Mouse (Mus musculus) midbrain, postnatal 0 days (tissue): ENCODE measurements around the gene Nyap1. TPM values are rescaled to one million over a fixed set of nuclear protein-coding genes. Genes with fewer than 3 reads are reported as not detected.

ENCODE experiments used
- ATAC-seq: fragments of 200-750 bp; cut with Nextera tagmentation; 2 replicates; pipeline ENCODE4 v1.8.0; 2017; ENCODE audit warnings: moderate number of reproducible peaks, mild to moderate bottlenecking, moderate TSS enrichment, moderate library complexity; ENCODE audit not compliant: low FRiP score
- DNase-seq: peaks from one replicate; pipeline ENCODE4 v3.0.0-alpha.2; 2015; ENCODE audit warnings: low spot score
- H3K27ac ChIP-seq: fragments of 300-500 bp; sonication (generic); 2 replicates; pipeline ENCODE4 v1.5.1; 2014; ENCODE audit warnings: low read depth, mild to moderate bottlenecking, low read length, mixed read lengths
- H3K27me3 ChIP-seq: fragments of 300-500 bp; sonication (generic); 2 replicates; pipeline ENCODE4 v1.6.1; 2014; ENCODE audit warnings: low read length, control low read depth, mixed read lengths; ENCODE audit not compliant: insufficient read depth
- H3K36me3 ChIP-seq: fragments of 300-500 bp; sonication (generic); 2 replicates; pipeline ENCODE4 v1.6.1; 2014; ENCODE audit warnings: low read length, control low read depth, mixed read lengths; ENCODE audit not compliant: insufficient read depth
- H3K4me1 ChIP-seq: fragments of 300-500 bp; sonication (generic); 2 replicates; pipeline ENCODE4 v1.6.1; 2014; ENCODE audit warnings: mild to moderate bottlenecking, control low read depth, antibody characterized with exemption, low read length, mixed read lengths; ENCODE audit not compliant: insufficient read depth
- H3K4me2 ChIP-seq: fragments of 300-500 bp; sonication (generic); 2 replicates; pipeline ENCODE4 v1.6.1; 2014; ENCODE audit warnings: low read depth, mild to moderate bottlenecking, low read length, mixed read lengths; ENCODE audit not compliant: poor library complexity, severe bottlenecking
- H3K4me3 ChIP-seq: fragments of 300-500 bp; sonication (generic); 2 replicates; pipeline ENCODE4 v1.5.1; 2014; ENCODE audit warnings: low read depth, mild to moderate bottlenecking, low read length, moderate library complexity
- H3K9ac ChIP-seq: fragments of 300-500 bp; sonication (generic); replicated peaks from 2 replicates; pipeline ENCODE4 v1.6.1; 2014; ENCODE audit warnings: mild to moderate bottlenecking, low read length, moderate library complexity, mixed read lengths; ENCODE audit not compliant: poor library complexity, severe bottlenecking
- H3K9me3 ChIP-seq: fragments of 300-500 bp; sonication (generic); 2 replicates; pipeline ENCODE4 v1.6.1; 2016; ENCODE audit warnings: low read length, control low read depth
- CTCF ChIP-seq: IDR thresholded peaks from 2 replicates; pipeline ENCODE4 v1.5.1; 2016; ENCODE audit warnings: antibody characterized with exemption, mild to moderate bottlenecking
- WGBS: fragments of 180-500 bp; shearing (Covaris S2); extraction: QIAGEN DNeasy Blood & Tissue Kit; methylation state at CpG from one replicate; pipeline ENCODE4 v1.1.7; 2014; 5-methylcytosine and 5-hydroxymethylcytosine counted together
- polyA plus RNA-seq: library from polyadenylated mRNA; unstranded; fragments of >200 nt; fragmentation: Nextera tagmentation; extraction: Ambion mirVana; gene quantifications from 2 replicates; pipeline ENCODE4 v1.2.1, GENCODE M21; 2015
- total RNA-seq: library from RNA; depleted of rRNA; stranded (reverse); fragments of >200 nt; gene quantifications from 2 replicates; pipeline ENCODE4 v1.2.3, GENCODE M21; 2014

Gene Nyap1
- total and polyA plus RNA-seq, 2 experiments from 2014 or later, result 50.1 to 261 TPM

DNA sequence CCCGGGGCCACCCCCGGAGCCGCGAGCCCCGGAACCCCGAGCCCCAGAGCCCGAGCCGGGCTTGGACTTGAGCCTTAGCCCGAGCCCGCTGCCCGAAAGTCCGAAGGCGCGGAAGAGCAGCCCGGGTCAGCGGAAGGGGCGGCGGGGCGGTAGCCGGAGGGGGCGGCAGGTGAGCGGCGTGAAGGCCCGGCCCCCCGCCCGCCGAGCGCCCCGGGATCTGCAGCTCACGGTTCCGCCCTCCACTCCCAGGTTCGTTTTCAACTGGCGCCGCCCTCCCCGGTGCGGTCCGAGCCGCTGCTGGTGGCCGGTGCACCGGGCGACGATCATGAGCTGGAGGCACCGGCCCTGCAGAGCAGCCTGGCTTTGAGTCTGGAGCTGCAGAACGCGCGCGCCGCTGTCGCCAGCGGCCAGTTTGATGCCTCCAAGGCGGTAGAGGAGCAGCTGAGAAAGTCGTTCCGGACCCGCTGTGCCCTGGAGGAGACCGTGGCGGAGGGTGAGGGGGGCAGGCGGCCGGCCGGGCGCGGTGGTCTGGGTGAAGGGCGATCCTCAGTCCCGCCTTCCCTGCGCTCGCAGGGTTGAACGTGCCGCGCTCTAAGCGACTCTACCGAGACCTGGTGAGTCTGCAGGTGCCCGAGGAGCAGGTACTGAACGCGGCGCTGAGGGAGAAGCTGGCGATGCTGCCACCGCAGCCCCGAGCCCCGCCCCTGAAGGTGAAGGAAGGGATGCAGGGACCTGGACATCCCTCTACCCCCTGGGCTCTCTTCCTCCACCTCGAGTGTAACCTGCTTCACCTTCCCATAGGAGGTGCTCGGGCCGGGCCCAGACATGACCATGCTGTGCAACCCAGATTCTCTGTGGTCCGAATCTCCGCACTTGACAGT is 37.9 kb upstream of the Nyap1 start:
- H3K27ac ChIP-seq, result peak overlapping the region; percentile 94
- peak overlapping the region; percentile 84 for H3K4me2 ChIP-seq
- H3K4me3 ChIP-seq, result peak overlapping the region; percentile 95
- H3K27me3 ChIP-seq, result no peaks in the 10 kb centered on the region
- H3K9me3 ChIP-seq, result no peaks in the 10 kb centered on the region
- peaks cover 29% of the 10 kb centered on the region for H3K36me3 ChIP-seq
- ATAC-seq (peak; percentile 20), DNase-seq (no peak)
- TF ChIP-seq CTCF, result 0 out of 2 replicates have a peak, but pooled peaks have one; percentile 1
- H3K9ac ChIP-seq, result peak overlapping the region; percentile 93
- WGBS, result under 1% methylated on average over 71 of the region's 83 CpGs
- H3K4me1 ChIP-seq, result peaks cover 14% of the 10 kb centered on the region

DNA sequence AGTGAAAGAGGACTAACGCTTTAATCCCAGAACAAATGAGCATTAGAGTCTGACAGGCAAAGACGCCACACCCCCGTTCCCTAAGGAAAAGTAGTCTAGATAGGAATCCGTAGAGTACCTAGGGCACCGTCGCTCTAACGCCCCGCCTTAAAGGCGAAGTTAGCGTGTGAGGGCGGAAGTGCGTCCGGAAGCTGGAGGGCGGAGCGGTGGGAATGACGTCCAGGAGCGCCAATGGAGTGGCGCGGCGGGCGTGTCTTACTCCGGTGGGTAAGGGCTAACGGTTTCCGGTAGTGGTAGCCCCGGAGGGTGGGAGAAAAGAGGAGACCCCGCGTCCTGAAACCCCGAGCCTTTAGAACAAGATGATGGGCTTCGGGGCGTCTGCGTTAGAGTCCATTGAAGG is 37.2 kb upstream of the Nyap1 start, which contains the start of gene Ppp1r35:
Gene Ppp1r35 (plus strand): TSS at position 215 of the 400 bp plus-strand sequence.
- ATAC-seq, result peak; percentile 93

DNA sequence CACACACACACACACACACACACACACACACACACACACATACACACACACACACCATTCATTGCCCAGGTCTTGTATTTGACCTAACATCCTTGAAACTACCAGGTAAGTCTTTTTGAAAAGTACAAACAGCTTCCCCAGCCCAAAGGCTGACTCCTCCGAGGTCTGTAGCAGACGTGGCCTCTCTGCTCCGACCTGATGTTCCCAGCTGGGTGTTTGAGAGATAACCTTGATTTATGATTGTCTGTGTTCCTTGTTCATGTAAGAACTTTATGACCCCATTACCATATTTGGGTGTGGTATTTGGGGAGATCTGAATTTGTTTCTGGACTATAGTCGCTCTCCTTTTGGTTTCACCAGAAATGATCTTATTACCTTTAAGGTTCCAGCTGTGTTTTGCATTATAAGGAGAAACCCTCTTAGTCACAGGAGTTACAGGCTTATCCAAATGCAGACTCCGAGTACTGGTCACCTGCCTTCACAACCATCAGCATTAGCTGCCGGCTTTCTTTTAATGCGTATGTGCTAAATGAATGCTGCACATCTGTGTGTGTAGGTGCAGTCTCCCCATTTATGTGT is 35.9 kb upstream of the Nyap1 start:
- no peak for ATAC-seq
- Histone ChIP-seq H3K4me1 (no peaks in the 10 kb centered on the region), H3K9me3 (no peaks in the 10 kb centered on the region), H3K36me3 (peaks cover 13% of the 10 kb centered on the region), H3K4me3 (no peak overlapping the region), H3K27ac (no peak overlapping the region), H3K4me2 (no peak overlapping the region), H3K9ac (no peak overlapping the region), H3K27me3 (no peaks in the 10 kb centered on the region)
- no peak for DNase-seq
- WGBS, result 88% methylated on average over 7 of the region's 7 CpGs
- TF ChIP-seq CTCF, result no peak

More for the DNA sequence above, 37.2 kb upstream of the Nyap1 start, which contains the start of gene Ppp1r35:
- Histone ChIP-seq H3K9me3 (no peaks in the 10 kb centered on the region), H3K4me1 (peaks cover 7% of the 10 kb centered on the region; the same call in 1 of the 2 replicates), H3K4me2 (peak within 1 kb of the TSS; percentile 84), H3K27ac (peak within 1 kb of the TSS; percentile 94), H3K27me3 (no peaks in the 10 kb centered on the region), H3K4me3 (peak within 1 kb of the TSS; percentile 95), H3K9ac (peak within 1 kb of the TSS; percentile 93), H3K36me3 (peaks cover 26% of the 10 kb centered on the region)
- WGBS, result under 1% methylated on average over 31 of the region's 31 CpGs
- DNase-seq, result peak; percentile 99
- peak; percentile 9 for TF ChIP-seq CTCF

DNA sequence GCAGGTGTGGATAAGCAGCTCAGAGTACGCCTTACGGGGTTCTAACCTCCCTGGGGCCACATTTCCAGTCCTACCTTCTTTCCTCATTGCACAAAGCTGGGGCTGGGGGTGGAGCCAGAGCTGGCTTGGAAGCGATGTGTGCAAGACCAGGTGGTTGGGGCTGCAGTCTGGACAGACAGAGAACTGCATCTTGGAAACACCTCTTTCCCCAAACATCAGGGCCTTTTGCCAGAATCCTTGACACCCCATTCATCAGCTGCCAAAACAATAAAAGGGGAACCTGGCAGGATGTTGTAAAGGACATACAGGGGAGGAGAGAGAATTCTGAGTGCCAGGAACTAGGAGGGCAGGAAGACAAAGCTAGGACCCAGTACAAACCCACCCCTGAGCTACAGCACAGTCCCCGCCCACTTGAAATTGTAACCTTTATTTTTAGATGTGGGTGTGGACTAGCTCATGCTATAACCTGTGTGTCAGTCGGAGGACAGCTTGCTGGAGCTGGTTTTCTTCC is 35.1 kb upstream of the Nyap1 start:
- DNase-seq (no peak), ATAC-seq (no peak)
- Histone ChIP-seq H3K27ac (no peak overlapping the region), H3K9ac (no peak overlapping the region), H3K27me3 (no peaks in the 10 kb centered on the region), H3K36me3 (peaks cover 4% of the 10 kb centered on the region), H3K9me3 (no peaks in the 10 kb centered on the region), H3K4me3 (no peak overlapping the region), H3K4me1 (no peaks in the 10 kb centered on the region), H3K4me2 (no peak overlapping the region)
- 61% methylated on average over 5 of the region's 5 CpGs for WGBS
- no peak for TF ChIP-seq CTCF

DNA sequence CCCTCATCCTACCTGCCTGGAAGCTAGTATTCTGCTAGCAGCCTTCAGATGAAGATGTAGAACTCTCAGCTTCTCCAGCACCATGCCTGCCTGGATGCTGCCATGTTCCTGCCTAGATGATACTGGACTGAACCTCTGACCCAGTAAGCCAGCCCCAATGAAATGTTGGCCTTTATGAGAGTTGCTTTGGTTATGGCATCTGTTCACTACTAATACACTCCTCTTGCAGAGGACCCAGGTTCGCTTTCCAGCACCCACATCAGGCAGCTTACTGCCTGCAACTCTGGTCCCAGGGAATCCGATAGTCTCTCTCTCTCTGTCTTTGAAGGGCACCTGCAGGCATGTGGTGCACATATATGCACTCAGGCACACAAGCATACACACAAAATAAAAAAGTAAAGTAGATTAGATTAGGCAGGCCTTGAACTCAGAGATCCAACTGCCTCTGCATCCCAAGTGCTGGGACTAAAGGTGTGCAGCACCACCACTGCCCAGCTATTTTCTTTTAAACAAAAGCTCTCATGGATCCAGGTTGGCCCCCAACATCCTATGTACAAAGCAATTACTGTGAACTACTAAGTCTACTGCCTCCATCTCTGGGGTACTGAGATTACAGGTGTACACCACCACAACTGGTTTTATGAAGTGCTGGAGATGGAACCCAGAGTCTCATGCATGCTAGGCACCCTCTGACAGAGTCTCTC is 34.3 kb upstream of the Nyap1 start:
- DNase-seq, result no peak
- TF ChIP-seq CTCF, result no peak
- Histone ChIP-seq H3K36me3 (no peaks in the 10 kb centered on the region), H3K4me1 (no peaks in the 10 kb centered on the region), H3K9ac (no peak overlapping the region), H3K9me3 (no peaks in the 10 kb centered on the region), H3K4me2 (no peak overlapping the region), H3K4me3 (no peak overlapping the region), H3K27me3 (no peaks in the 10 kb centered on the region), H3K27ac (no peak overlapping the region)
- no peak for ATAC-seq
- WGBS, result 92% methylated on average over 2 of the region's 2 CpGs
